Mouse (Mus musculus): ENCODE measurements at regions not wholly inside any gene's neighbourhood (a gene's known extent, or its start where the extent isn't known, plus 50 kb on each side); places are given as distances from the start of the nearest gene placed in this dataset.
A peak's percentile ranks its signal among the peaks of the same experiment; 100 is the strongest.

GRCm38 (mm10) chr13:28419950-28420381, 162.6 kb downstream of the Gm11361 start:
- ATAC-seq (ENCODE audit: low FRiP score) = peak; percentile 56
- H3K36me3 ChIP-seq = no peaks in the 10 kb centered on the region
- WGBS = 11% methylated on average over 16 of the region's 16 CpGs

GRCm38 (mm10) chr13:28418936-28419681, 161.8 kb downstream of the Gm11361 start:
- Histone ChIP-seq H3K4me3 (replicated peaks) (peak overlapping the region; percentile 46), H3K9ac (replicated peaks) (peak overlapping the region; percentile 65), H3K27me3 (replicated peaks) (no peaks in the 10 kb centered on the region), H3K9me3 (replicated peaks) (no peaks in the 10 kb centered on the region), H3K36me3 (no peaks in the 10 kb centered on the region), H3K4me2 (peak overlapping the region; percentile 61), H3K4me1 (peaks cover 53% of the 10 kb centered on the region), H3K27ac (replicated peaks) (peak overlapping the region; percentile 97)
- 61% methylated on average over 17 of the region's 17 CpGs for WGBS
- peak; percentile 3; the same call in 1 of the 2 replicates for ATAC-seq (ENCODE audit: low FRiP score)

More at GRCm38 (mm10) chr13:28419950-28420381, 162.6 kb downstream of the Gm11361 start:
- no peaks in the 10 kb centered on the region for H3K9me3 ChIP-seq (replicated peaks)
- H3K4me3 ChIP-seq (replicated peaks) = peak overlapping the region; percentile 46
- H3K4me1 ChIP-seq = peaks cover 60% of the 10 kb centered on the region
- peak overlapping the region; percentile 97 for H3K27ac ChIP-seq (replicated peaks)
- H3K9ac ChIP-seq (replicated peaks) = peak overlapping the region; percentile 65
- no peaks in the 10 kb centered on the region for H3K27me3 ChIP-seq (replicated peaks)
- H3K4me2 ChIP-seq = peak overlapping the region; percentile 61

- peak; percentile 46 for ATAC-seq (ENCODE audit: low FRiP score)
- H3K27me3 ChIP-seq (replicated peaks) = no peaks in the 10 kb centered on the region
- H3K4me1 ChIP-seq = peaks cover 60% of the 10 kb centered on the region
- peak overlapping the region; percentile 61 for H3K4me2 ChIP-seq
- 3% methylated on average over 11 of the region's 11 CpGs for WGBS
- H3K36me3 ChIP-seq = no peaks in the 10 kb centered on the region
- peak overlapping the region; percentile 65 for H3K9ac ChIP-seq (replicated peaks)
- peak overlapping the region; percentile 97 for H3K27ac ChIP-seq (replicated peaks)
- H3K9me3 ChIP-seq (replicated peaks) = no peaks in the 10 kb centered on the region
- H3K4me3 ChIP-seq (replicated peaks) = peak overlapping the region; percentile 46
These were observed 160.9 kb downstream of the Gm11361 start for GRCm38 (mm10) chr13:28417929-28418881.

- ATAC-seq (ENCODE audit: low FRiP score) = peak; percentile 39
- H3K9ac ChIP-seq (replicated peaks) = peak overlapping the region; percentile 65
- peak overlapping the region; percentile 61 for H3K4me2 ChIP-seq
- H3K4me3 ChIP-seq (replicated peaks) = peak overlapping the region; percentile 46
- 2% methylated on average over 7 of the region's 7 CpGs for WGBS
- H3K9me3 ChIP-seq (replicated peaks) = no peaks in the 10 kb centered on the region
- peaks cover 60% of the 10 kb centered on the region for H3K4me1 ChIP-seq
- no peaks in the 10 kb centered on the region for H3K36me3 ChIP-seq
- no peaks in the 10 kb centered on the region for H3K27me3 ChIP-seq (replicated peaks)
- peak overlapping the region; percentile 97 for H3K27ac ChIP-seq (replicated peaks)
These were observed 160.2 kb downstream of the Gm11361 start for GRCm38 (mm10) chr13:28417431-28417928.

GRCm38 (mm10) chr13:28416887-28417286, 159.6 kb downstream of the Gm11361 start:
- ATAC-seq (ENCODE audit: low FRiP score) = peak; percentile 74
- Histone ChIP-seq H3K4me3 (replicated peaks) (peak overlapping the region; percentile 46), H3K36me3 (no peaks in the 10 kb centered on the region), H3K4me2 (peak overlapping the region; percentile 61), H3K27ac (replicated peaks) (peak overlapping the region; percentile 97), H3K9me3 (replicated peaks) (no peaks in the 10 kb centered on the region), H3K9ac (replicated peaks) (peak overlapping the region; percentile 65), H3K27me3 (replicated peaks) (no peaks in the 10 kb centered on the region), H3K4me1 (peaks cover 57% of the 10 kb centered on the region)
- WGBS = 8% methylated on average over 8 of the region's 8 CpGs

GRCm38 (mm10) chr13:28416231-28416630, 158.9 kb downstream of the Gm11361 start:
- peak overlapping the region; percentile 65 for H3K9ac ChIP-seq (replicated peaks)
- H3K36me3 ChIP-seq = no peaks in the 10 kb centered on the region
- H3K4me3 ChIP-seq (replicated peaks) = peak overlapping the region; percentile 46
- H3K27ac ChIP-seq (replicated peaks) = peak overlapping the region; percentile 97
- H3K9me3 ChIP-seq (replicated peaks) = no peaks in the 10 kb centered on the region
- no peaks in the 10 kb centered on the region for H3K27me3 ChIP-seq (replicated peaks)
- peak overlapping the region; percentile 61 for H3K4me2 ChIP-seq
- 2% methylated on average over 6 of the region's 6 CpGs for WGBS
- H3K4me1 ChIP-seq = peaks cover 53% of the 10 kb centered on the region
- ATAC-seq (ENCODE audit: low FRiP score) = peak; percentile 69

GRCm38 (mm10) chr13:28415769-28416168, 158.4 kb downstream of the Gm11361 start:
- H3K36me3 ChIP-seq = no peaks in the 10 kb centered on the region
- no peaks in the 10 kb centered on the region for H3K9me3 ChIP-seq (replicated peaks)
- WGBS = 12% methylated on average over 1 of the region's 1 CpGs
- peak overlapping the region; percentile 65; the same call in 1 of the 2 replicates for H3K9ac ChIP-seq (replicated peaks)
- H3K27ac ChIP-seq (replicated peaks) = peak overlapping the region; percentile 97
- H3K4me1 ChIP-seq = peaks cover 49% of the 10 kb centered on the region
- peak overlapping the region; percentile 61 for H3K4me2 ChIP-seq
- no peaks in the 10 kb centered on the region for H3K27me3 ChIP-seq (replicated peaks)
- ATAC-seq (ENCODE audit: low FRiP score) = no peak
- peak overlapping the region; percentile 46 for H3K4me3 ChIP-seq (replicated peaks)

- Histone ChIP-seq H3K27me3 (replicated peaks) (no peaks in the 10 kb centered on the region), H3K9ac (replicated peaks) (no peak overlapping the region), H3K4me1 (peaks cover 17% of the 10 kb centered on the region), H3K27ac (replicated peaks) (no peak overlapping the region), H3K36me3 (0 out of 2 replicates have a peak, but pooled peaks cover 3% of the 10 kb centered on the region), H3K9me3 (replicated peaks) (no peaks in the 10 kb centered on the region), H3K4me2 (no peak overlapping the region), H3K4me3 (replicated peaks) (no peak overlapping the region)
- ATAC-seq (ENCODE audit: low FRiP score) = no peak
- WGBS = 29% methylated on average over 2 of the region's 2 CpGs
These were observed 153.0 kb downstream of the Gm11361 start for GRCm38 (mm10) chr13:28410324-28410723.

- peaks cover 15% of the 10 kb centered on the region for H3K4me1 ChIP-seq
- H3K4me2 ChIP-seq = no peak overlapping the region
- H3K4me3 ChIP-seq (replicated peaks) = no peak overlapping the region
- ATAC-seq (ENCODE audit: low FRiP score) = no peak
- 0 out of 2 replicates have a peak, but pooled peaks cover 3% of the 10 kb centered on the region for H3K36me3 ChIP-seq
- WGBS = 14% methylated on average over 1 of the region's 1 CpGs
- no peaks in the 10 kb centered on the region for H3K27me3 ChIP-seq (replicated peaks)
- no peaks in the 10 kb centered on the region for H3K9me3 ChIP-seq (replicated peaks)
- peak overlapping the region; percentile 23; the same call in 1 of the 2 replicates for H3K27ac ChIP-seq (replicated peaks)
- H3K9ac ChIP-seq (replicated peaks) = no peak overlapping the region
These were observed 152.2 kb downstream of the Gm11361 start for GRCm38 (mm10) chr13:28409609-28409902.

- Histone ChIP-seq H3K9ac (replicated peaks) (no peak overlapping the region), H3K27ac (replicated peaks) (peak overlapping the region; percentile 23; the same call in 1 of the 2 replicates), H3K9me3 (replicated peaks) (no peaks in the 10 kb centered on the region), H3K4me2 (no peak overlapping the region), H3K4me3 (replicated peaks) (no peak overlapping the region), H3K4me1 (peaks cover 15% of the 10 kb centered on the region), H3K36me3 (0 out of 2 replicates have a peak, but pooled peaks cover 3% of the 10 kb centered on the region), H3K27me3 (replicated peaks) (no peaks in the 10 kb centered on the region)
- WGBS = 8% methylated on average over 7 of the region's 7 CpGs
- ATAC-seq (ENCODE audit: low FRiP score) = 0 out of 2 replicates have a peak, but pooled peaks have one; percentile 35
These were observed 151.7 kb downstream of the Gm11361 start for GRCm38 (mm10) chr13:28408868-28409608.

GRCm38 (mm10) chr13:28400459-28400858, 143.1 kb downstream of the Gm11361 start:
- H3K36me3 ChIP-seq = no peaks in the 10 kb centered on the region
- no peak overlapping the region for H3K4me2 ChIP-seq
- 14% methylated on average over 7 of the region's 7 CpGs for WGBS
- 0 out of 2 replicates have a peak, but pooled peaks cover 7% of the 10 kb centered on the region for H3K4me1 ChIP-seq
- ATAC-seq (ENCODE audit: low FRiP score) = no peak
- H3K4me3 ChIP-seq (replicated peaks) = no peak overlapping the region
- H3K9ac ChIP-seq (replicated peaks) = no peak overlapping the region
- H3K27ac ChIP-seq (replicated peaks) = no peak overlapping the region
- no peaks in the 10 kb centered on the region for H3K27me3 ChIP-seq (replicated peaks)
- no peaks in the 10 kb centered on the region for H3K9me3 ChIP-seq (replicated peaks)

Data from neural tube, embryonic 15.5 days (tissue).